Mouse (Mus musculus) brain, embryonic 14.5 days (tissue): ENCODE data around the gene Nags.

Source experiments
- CTCF ChIP-seq: fragments of 200-500 bp; IDR thresholded peaks from 2 replicates; pipeline ENCODE4 v1.5.1; 2012; ENCODE audit warnings: inconsistent platforms, mild to moderate bottlenecking, moderate library complexity, borderline replicate concordance; ENCODE audit not compliant: insufficient read depth, insufficient read length; ENCODE audit errors: extremely low read depth
- POLR2A ChIP-seq: fragments of 200-500 bp; IDR thresholded peaks from 2 replicates; pipeline ENCODE4 v1.6.1; 2012; ENCODE audit warnings: mild to moderate bottlenecking, inconsistent platforms, borderline replicate concordance; ENCODE audit not compliant: poor library complexity, insufficient read depth, insufficient read length, severe bottlenecking; ENCODE audit errors: extremely low read depth

- TF ChIP-seq CTCF (no peak), POLR2A (no peak)
Observed at GRCm38 (mm10) chr11:102107732-102108131, 37.6 kb upstream of the Nags start, which contains the start of gene Pyy.
